Mouse (Mus musculus) C2C12 (cell line): Measurements from ENCODE around the gene Vps9d1. TPM values are rescaled to one million over a fixed set of nuclear protein-coding genes. Genes with fewer than 3 reads are reported as not detected.
A peak's percentile ranks its signal among the peaks of the same experiment; 100 is the strongest.
"Not testable (repeated sequence)": the region's sequence is repeated elsewhere in the genome, so short reads cannot be mapped to it uniquely, and the experiment has no call there.

ENCODE experiments used
- H3K27me3 ChIP-seq: one replicate; pipeline ENCODE4 v1.6.1; 2011; ENCODE audit not compliant: control insufficient read depth, insufficient read depth, insufficient read length
- H3K36me3 ChIP-seq: one replicate; pipeline ENCODE4 v1.6.1; 2011; ENCODE audit not compliant: control insufficient read depth, insufficient read depth
- H3K4me3 ChIP-seq: one replicate; pipeline ENCODE4 v1.5.1; 2011; ENCODE audit warnings: mild to moderate bottlenecking, control low read depth; ENCODE audit not compliant: poor library complexity, insufficient read depth, severe bottlenecking
- H3K79me2 ChIP-seq: one replicate; pipeline ENCODE4 v1.6.1; 2011; ENCODE audit not compliant: control insufficient read depth, insufficient read depth
- H3K79me3 ChIP-seq: one replicate; pipeline ENCODE4 v1.6.1; 2011; ENCODE audit warnings: low read depth, control low read depth
- H3ac ChIP-seq: one replicate; pipeline ENCODE3; 2011; ENCODE audit warnings: low read depth; ENCODE audit not compliant: control insufficient read depth, insufficient read length
- CEBPB ChIP-seq: IDR thresholded peaks from one replicate; pipeline ENCODE4 v1.6.1; 2011; ENCODE audit warnings: low read depth, mild to moderate bottlenecking, control low read depth, moderate library complexity
- CTCF ChIP-seq: IDR thresholded peaks from one replicate; pipeline ENCODE4 v1.5.1; 2011; ENCODE audit not compliant: control insufficient read depth, insufficient read depth, insufficient read length
- FOSL1 ChIP-seq: IDR thresholded peaks from one replicate; pipeline ENCODE4 v1.8.0; 2011; ENCODE audit warnings: mild to moderate bottlenecking, low read length; ENCODE audit not compliant: poor library complexity, insufficient read depth, severe bottlenecking
- MAX ChIP-seq: IDR thresholded peaks from one replicate; pipeline ENCODE4 v1.6.1; 2011; ENCODE audit warnings: mild to moderate bottlenecking, control low read depth
- MYOD1 ChIP-seq: IDR thresholded peaks from one replicate; pipeline ENCODE4 v1.6.1; 2011; ENCODE audit warnings: low read depth; ENCODE audit not compliant: control insufficient read depth, insufficient read length
- MYOG ChIP-seq: IDR thresholded peaks from one replicate; pipeline ENCODE4 v1.6.1; 2011; ENCODE audit not compliant: control insufficient read depth, insufficient read length; ENCODE audit errors: extremely low read depth
- USF1 ChIP-seq: IDR thresholded peaks from one replicate; pipeline ENCODE4 v1.6.1; 2011; ENCODE audit warnings: low read depth, mild to moderate bottlenecking, control low read depth, moderate library complexity
- polyA plus RNA-seq: library from polyadenylated mRNA; unstranded; fragments of >200 nt; fragmentation: generic; extraction: Trizol; gene quantifications from one replicate; pipeline ENCODE4 v1.2.1, GENCODE M21; 2012; ENCODE audit warnings: missing spikeins

Vps9d1 gene
- polyA plus RNA-seq, 1 experiment, result 8.5 TPM

- Histone ChIP-seq H3K36me3 (no peaks in the 10 kb centered on the region), H3K4me3 (no peak overlapping the region)
- no peak for TF ChIP-seq MYOG
- no peak for TF ChIP-seq USF1
- TF ChIP-seq CEBPB, result no peak
- no peak for TF ChIP-seq CTCF
- TF ChIP-seq MAX, result no peak
- no peak for TF ChIP-seq MYOD1
Observed at GRCm38 (mm10) chr8:123290679-123291078, 36.5 kb upstream of the Vps9d1 start.

DNA sequence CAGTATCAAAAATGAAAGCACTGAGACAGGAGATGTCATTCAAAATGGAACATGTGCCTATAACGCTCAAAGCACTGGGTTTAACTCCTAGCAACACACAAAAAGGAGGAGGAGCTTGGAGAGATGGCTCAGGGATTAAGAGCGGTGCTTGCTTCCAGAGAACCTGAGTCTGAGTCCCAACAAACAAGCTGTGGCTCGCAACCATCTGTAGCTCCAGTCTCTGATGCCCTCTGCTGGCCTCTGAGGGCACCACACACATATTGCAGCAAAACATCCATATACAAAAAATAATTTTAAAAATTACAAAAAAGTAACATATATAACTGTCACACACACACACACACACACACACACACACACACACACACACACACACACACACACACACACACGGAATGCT, 36.0 kb upstream of the Vps9d1 start:
- Histone ChIP-seq H3K4me3 (no peak overlapping the region), H3K79me3 (no peaks in the 10 kb centered on the region), H3K36me3 (no peaks in the 10 kb centered on the region), H3K79me2 (no peaks in the 10 kb centered on the region), H3K27me3 (no peaks in the 10 kb centered on the region), H3ac (no peak overlapping the region)
- TF ChIP-seq CTCF (peak; percentile 11), MYOG (no peak)

More at GRCm38 (mm10) chr8:123290679-123291078, 36.5 kb upstream of the Vps9d1 start:
- Histone ChIP-seq H3K79me3 (no peaks in the 10 kb centered on the region), H3ac (no peak overlapping the region), H3K27me3 (no peaks in the 10 kb centered on the region), H3K79me2 (no peaks in the 10 kb centered on the region)

DNA sequence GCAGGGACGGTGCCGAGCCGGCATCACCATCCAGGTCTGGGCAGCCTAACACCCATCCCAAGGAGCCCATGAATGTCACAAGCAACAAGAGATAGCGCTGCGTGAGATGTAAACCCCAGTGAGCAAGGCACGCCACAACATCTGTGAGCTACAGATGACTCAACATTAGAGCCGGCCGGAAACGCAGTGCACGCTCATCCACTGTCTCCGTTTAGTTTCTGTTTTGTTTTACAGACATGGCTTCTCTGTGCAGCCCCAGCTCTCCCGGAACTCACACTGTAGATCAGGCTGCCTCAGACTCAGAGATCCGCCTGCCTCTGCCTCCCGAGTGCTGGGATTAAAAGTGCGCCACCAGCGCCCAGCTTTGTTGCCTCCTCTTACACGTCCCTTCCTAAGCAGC, 33.2 kb upstream of the Vps9d1 start:
- no peak overlapping the region for H3K4me3 ChIP-seq
- H3K27me3 ChIP-seq, result no peaks in the 10 kb centered on the region
- H3K79me3 ChIP-seq, result no peaks in the 10 kb centered on the region
- H3K79me2 ChIP-seq, result no peaks in the 10 kb centered on the region
- no peak overlapping the region for H3ac ChIP-seq
- H3K36me3 ChIP-seq, result peaks cover 6% of the 10 kb centered on the region
- TF ChIP-seq CEBPB (no peak), USF1 (no peak), MAX (no peak), CTCF (no peak), MYOG (no peak), MYOD1 (no peak), FOSL1 (no peak)

- H3K36me3 ChIP-seq, result peaks cover 7% of the 10 kb centered on the region
- no peaks in the 10 kb centered on the region for H3K79me3 ChIP-seq
- no peak for TF ChIP-seq CTCF
- no peak for TF ChIP-seq USF1
- TF ChIP-seq MYOD1, result no peak
- TF ChIP-seq FOSL1, result no peak
- no peak for TF ChIP-seq CEBPB
- no peak for TF ChIP-seq MAX
- no peak for TF ChIP-seq MYOG
- no peak overlapping the region for H3ac ChIP-seq
- H3K79me2 ChIP-seq, result no peaks in the 10 kb centered on the region
- H3K27me3 ChIP-seq, result no peaks in the 10 kb centered on the region
- H3K4me3 ChIP-seq, result no peak overlapping the region
Observed at GRCm38 (mm10) chr8:123284493-123284892, 30.3 kb upstream of the Vps9d1 start.

GRCm38 (mm10) chr8:123283991-123284390, 29.8 kb upstream of the Vps9d1 start:
- peaks cover 7% of the 10 kb centered on the region for H3K36me3 ChIP-seq

DNA sequence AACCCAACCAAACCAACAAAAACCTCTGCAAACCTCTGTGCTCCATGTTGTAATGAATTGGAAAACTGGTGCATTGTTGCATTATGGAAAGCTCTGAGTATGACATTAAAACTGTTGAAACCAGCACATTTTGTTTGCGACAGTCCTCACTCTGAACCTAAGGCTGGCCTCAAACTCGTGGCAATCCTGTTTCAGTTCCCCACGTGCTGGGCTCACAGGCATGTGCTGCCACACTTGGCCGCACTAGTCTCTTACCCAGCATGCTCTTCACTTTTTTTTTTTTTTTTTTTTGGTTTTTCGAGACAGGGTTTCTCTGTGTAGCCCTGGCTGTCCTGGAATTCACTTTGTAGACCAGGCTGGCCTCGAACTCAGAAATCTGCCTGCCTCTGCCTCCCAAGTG, 28.8 kb upstream of the Vps9d1 start:
- H3K4me3 ChIP-seq, H3K27me3 ChIP-seq, H3K79me2 ChIP-seq, H3ac ChIP-seq, H3K79me3 ChIP-seq, H3K36me3 ChIP-seq: not testable (repeated sequence)

More at GRCm38 (mm10) chr8:123283991-123284390, 29.8 kb upstream of the Vps9d1 start:
- Histone ChIP-seq H3ac (no peak overlapping the region), H3K4me3 (no peak overlapping the region), H3K27me3 (no peaks in the 10 kb centered on the region), H3K79me3 (no peaks in the 10 kb centered on the region), H3K79me2 (no peaks in the 10 kb centered on the region)
- TF ChIP-seq MAX (no peak), MYOD1 (no peak), MYOG (no peak), FOSL1 (no peak), CEBPB (no peak), USF1 (no peak), CTCF (no peak)
